Mouse (Mus musculus): ENCODE measurements at regions not wholly inside any gene's neighbourhood (a gene's known extent, or its start where the extent isn't known, plus 50 kb on each side); places are given as distances from the start of the nearest gene placed in this dataset.

- Histone ChIP-seq H3K9ac (ENCODE audit: insufficient read depth, low read depth, low read length, poor library complexity, severe bottlenecking) (no peak overlapping the region), H3K4me1 (ENCODE audit: control insufficient read depth in 2 of 2, insufficient read depth in 2 of 2, low read length in 2 of 2, poor library complexity in 1 of 2) (no peaks in the 10 kb centered on the region), H3K4me3 (ENCODE audit: insufficient read depth in 1 of 2, low read depth in 1 of 2, low read length in 2 of 2, poor library complexity in 1 of 2, severe bottlenecking in 1 of 2) (no peak overlapping the region), H3K36me3 (ENCODE audit: control insufficient read depth, insufficient read depth, low read length, poor library complexity, severe bottlenecking) (no peaks in the 10 kb centered on the region), H3K27ac (ENCODE audit: insufficient read depth, low read depth, low read length, poor library complexity, severe bottlenecking) (no peak overlapping the region), H3K9me3 (ENCODE audit: control insufficient read depth, insufficient read depth, low read depth, low read length) (no peaks in the 10 kb centered on the region)
- no peak for DNase-seq (ENCODE audit: low read depth, low spot score)
- TF ChIP-seq ZNF384 (IDR thresholded peaks at IDR 0.05; ENCODE audit: low read depth, low read length): no peak
- TF ChIP-seq CHD2 (IDR thresholded peaks at IDR 0.05; ENCODE audit: low read depth, low read length): no peak
- TF ChIP-seq HCFC1 (IDR thresholded peaks at IDR 0.05; ENCODE audit: borderline replicate concordance, insufficient read depth, low read length): no peak
- no peak for TF ChIP-seq ZC3H11A (IDR thresholded peaks at IDR 0.05; ENCODE audit: borderline replicate concordance, low read depth, low read length)
- TF ChIP-seq MAFK (IDR thresholded peaks at IDR 0.05; ENCODE audit: insufficient read depth, low read depth, low read length): no peak
- in situ Hi-C loops (cut with MboI; ENCODE audit: low sequenced_read_pairs in 2 of 2, unreplicated experiment in 2 of 2): no loop called here
Observed at GRCm38 (mm10) chr8:92258258-92258657, 99.2 kb upstream of the Irx5 start.

- Histone ChIP-seq H3K9me3 (ENCODE audit: control insufficient read depth, insufficient read depth, low read depth, low read length) (no peaks in the 10 kb centered on the region), H3K36me3 (ENCODE audit: control insufficient read depth, insufficient read depth, low read length, poor library complexity, severe bottlenecking) (no peaks in the 10 kb centered on the region), H3K4me3 (ENCODE audit: insufficient read depth in 1 of 2, low read depth in 1 of 2, low read length in 2 of 2, poor library complexity in 1 of 2, severe bottlenecking in 1 of 2) (no peak overlapping the region), H3K27ac (ENCODE audit: insufficient read depth, low read depth, low read length, poor library complexity, severe bottlenecking) (no peak overlapping the region), H3K9ac (ENCODE audit: insufficient read depth, low read depth, low read length, poor library complexity, severe bottlenecking) (no peak overlapping the region), H3K4me1 (ENCODE audit: control insufficient read depth in 2 of 2, insufficient read depth in 2 of 2, low read length in 2 of 2, poor library complexity in 1 of 2) (no peaks in the 10 kb centered on the region)
- in situ Hi-C loops (cut with MboI; ENCODE audit: low sequenced_read_pairs in 2 of 2, unreplicated experiment in 2 of 2): no loop called here
- no peak for TF ChIP-seq ZC3H11A (IDR thresholded peaks at IDR 0.05; ENCODE audit: borderline replicate concordance, low read depth, low read length)
- TF ChIP-seq MAFK (IDR thresholded peaks at IDR 0.05; ENCODE audit: insufficient read depth, low read depth, low read length): no peak
- no peak for TF ChIP-seq HCFC1 (IDR thresholded peaks at IDR 0.05; ENCODE audit: borderline replicate concordance, insufficient read depth, low read length)
- no peak for TF ChIP-seq CHD2 (IDR thresholded peaks at IDR 0.05; ENCODE audit: low read depth, low read length)
- TF ChIP-seq ZNF384 (IDR thresholded peaks at IDR 0.05; ENCODE audit: low read depth, low read length): no peak
- DNase-seq (ENCODE audit: low read depth, low spot score): no peak
Observed at GRCm38 (mm10) chr8:92252597-92253375, 104.6 kb upstream of the Irx5 start.

GRCm38 (mm10) chr8:92246301-92246700 lies 111.1 kb upstream of the Irx5 start:
- in situ Hi-C loops (cut with MboI; ENCODE audit: low sequenced_read_pairs in 2 of 2, unreplicated experiment in 2 of 2): no loop called here
- Histone ChIP-seq H3K4me3 (ENCODE audit: insufficient read depth in 1 of 2, low read depth in 1 of 2, low read length in 2 of 2, poor library complexity in 1 of 2, severe bottlenecking in 1 of 2) (no peak overlapping the region), H3K4me1 (ENCODE audit: control insufficient read depth in 2 of 2, insufficient read depth in 2 of 2, low read length in 2 of 2, poor library complexity in 1 of 2) (no peaks in the 10 kb centered on the region), H3K27ac (ENCODE audit: insufficient read depth, low read depth, low read length, poor library complexity, severe bottlenecking) (no peak overlapping the region), H3K36me3 (ENCODE audit: control insufficient read depth, insufficient read depth, low read length, poor library complexity, severe bottlenecking) (no peaks in the 10 kb centered on the region), H3K9me3 (ENCODE audit: control insufficient read depth, insufficient read depth, low read depth, low read length) (no peaks in the 10 kb centered on the region), H3K9ac (ENCODE audit: insufficient read depth, low read depth, low read length, poor library complexity, severe bottlenecking) (no peak overlapping the region)
- DNase-seq (ENCODE audit: low read depth, low spot score): no peak
- no peak for TF ChIP-seq MAFK (IDR thresholded peaks at IDR 0.05; ENCODE audit: insufficient read depth, low read depth, low read length)
- no peak for TF ChIP-seq ZC3H11A (IDR thresholded peaks at IDR 0.05; ENCODE audit: borderline replicate concordance, low read depth, low read length)
- TF ChIP-seq CHD2 (IDR thresholded peaks at IDR 0.05; ENCODE audit: low read depth, low read length): no peak
- TF ChIP-seq ZNF384 (IDR thresholded peaks at IDR 0.05; ENCODE audit: low read depth, low read length): no peak
- TF ChIP-seq HCFC1 (IDR thresholded peaks at IDR 0.05; ENCODE audit: borderline replicate concordance, insufficient read depth, low read length): no peak

- Histone ChIP-seq H3K4me3 (ENCODE audit: insufficient read depth in 1 of 2, low read depth in 1 of 2, low read length in 2 of 2, poor library complexity in 1 of 2, severe bottlenecking in 1 of 2) (no peak overlapping the region), H3K9ac (ENCODE audit: insufficient read depth, low read depth, low read length, poor library complexity, severe bottlenecking) (no peak overlapping the region), H3K27ac (ENCODE audit: insufficient read depth, low read depth, low read length, poor library complexity, severe bottlenecking) (no peak overlapping the region), H3K36me3 (ENCODE audit: control insufficient read depth, insufficient read depth, low read length, poor library complexity, severe bottlenecking) (no peaks in the 10 kb centered on the region), H3K9me3 (ENCODE audit: control insufficient read depth, insufficient read depth, low read depth, low read length) (no peaks in the 10 kb centered on the region), H3K4me1 (ENCODE audit: control insufficient read depth in 2 of 2, insufficient read depth in 2 of 2, low read length in 2 of 2, poor library complexity in 1 of 2) (no peaks in the 10 kb centered on the region)
- DNase-seq (ENCODE audit: low read depth, low spot score): no peak
- in situ Hi-C loops (cut with MboI; ENCODE audit: low sequenced_read_pairs in 2 of 2, unreplicated experiment in 2 of 2): no loop called here
- TF ChIP-seq HCFC1 (IDR thresholded peaks at IDR 0.05; ENCODE audit: borderline replicate concordance, insufficient read depth, low read length) (no peak), ZC3H11A (IDR thresholded peaks at IDR 0.05; ENCODE audit: borderline replicate concordance, low read depth, low read length) (no peak), ZNF384 (IDR thresholded peaks at IDR 0.05; ENCODE audit: low read depth, low read length) (no peak), MAFK (IDR thresholded peaks at IDR 0.05; ENCODE audit: insufficient read depth, low read depth, low read length) (no peak), CHD2 (IDR thresholded peaks at IDR 0.05; ENCODE audit: low read depth, low read length) (no peak)
Observed at GRCm38 (mm10) chr8:92240686-92241275, 116.6 kb upstream of the Irx5 start.
